Mouse (Mus musculus) small intestine, adult 2 months (tissue): ENCODE measurements around the gene Tifa.

Source experiments
- CTCF ChIP-seq: fragments of 200-500 bp; IDR thresholded peaks from 2 replicates; pipeline ENCODE4 v1.5.1; 2012; ENCODE audit warnings: low read depth, mild to moderate bottlenecking, control low read depth, inconsistent platforms, low read length, moderate library complexity, mixed read lengths; ENCODE audit not compliant: insufficient replicate concordance, insufficient read length; ENCODE audit errors: extremely low read depth
- POLR2A ChIP-seq: fragments of 200-500 bp; IDR thresholded peaks from 2 replicates; pipeline ENCODE4 v1.6.1; 2012; ENCODE audit warnings: low read depth, mild to moderate bottlenecking, control low read depth, inconsistent platforms, low read length, moderate library complexity

DNA sequence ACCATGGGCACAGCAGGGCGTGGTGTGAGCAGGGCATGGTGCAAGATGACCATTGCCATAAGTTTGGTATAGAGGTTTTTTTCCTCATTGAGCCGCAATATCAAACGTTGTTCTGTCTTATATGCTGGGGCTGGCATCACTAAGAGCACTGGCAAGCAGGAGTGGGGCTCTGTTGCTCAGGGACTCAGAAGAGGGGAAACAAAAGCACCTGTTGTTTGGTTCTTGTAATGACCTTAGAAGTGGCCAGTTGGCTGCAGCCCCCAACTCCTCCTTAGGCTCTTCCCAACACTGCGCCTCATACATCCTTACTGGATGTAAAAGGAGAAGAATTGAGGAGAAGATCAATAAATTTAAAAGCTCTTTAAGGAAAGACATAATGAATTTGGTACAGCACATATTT lies 41.0 kb upstream of the Tifa start:
- TF ChIP-seq POLR2A (no peak), CTCF (no peak)
